Mouse (Mus musculus): ENCODE data around the gene Pip4k2a.

- TF ChIP-seq CTCF (IDR thresholded peaks at IDR 0.05; ENCODE audit: insufficient read depth, low read length) (no peak), POLR2A (IDR thresholded peaks at IDR 0.05; ENCODE audit: borderline replicate concordance, extremely low read depth, low read depth, low read length) (no peak)
These were observed 18.9 kb downstream of the Pip4k2a start for GRCm38 (mm10) chr2:18979046-18979445.

All from lung, adult 2 months (tissue).